Comparison of ENCODE assay signal across 9 mouse cellular contexts in genomic region chr19:57358322-57358721, GRCm38 (mm10). TPM values are rescaled to one million over a fixed set of nuclear protein-coding genes. Genes with fewer than 3 reads are reported as not detected.
DNase-seq lines count a peak whose midpoint lies in the region; ATAC-seq lines count a peak whose summit lies in the region.
"Had no signal": no experiment of that assay in that cellular context is flagged by ENCODE, and none has a peak within 500 bp of the region (broad histone marks: within the 10 kb centered on the region; RNA-seq: fewer than 3 reads in every experiment).

No protein-coding gene starts in this region.

- H3K36me3 ChIP-seq in hindbrain, embryonic 11.5 days (ENCODE audit: control insufficient read depth, insufficient read depth, low read length): no peaks in the 10 kb centered on the region
- H3K36me3 ChIP-seq in hindbrain, embryonic 12.5 days: no peaks in the 10 kb centered on the region
- no peaks in the 10 kb centered on the region for H3K36me3 ChIP-seq in hindbrain, embryonic 15.5 days
- H3K36me3 ChIP-seq: neural tube, embryonic 12.5 days had no signal

- WGBS in hindbrain, embryonic 11.5 days: 77% methylated on average over 12 of the region's 12 CpGs
- 78% methylated on average over 12 of the region's 12 CpGs for WGBS in hindbrain, embryonic 12.5 days
- WGBS in hindbrain, embryonic 15.5 days: 73% methylated on average over 12 of the region's 12 CpGs

- H3K9ac ChIP-seq in hindbrain, embryonic 11.5 days (ENCODE audit: low read depth, low read length): no peak overlapping the region
- no peak overlapping the region for H3K9ac ChIP-seq in hindbrain, embryonic 12.5 days
- H3K9ac ChIP-seq in hindbrain, embryonic 15.5 days: no peak overlapping the region
- H3K9ac ChIP-seq: neural tube, embryonic 12.5 days had no signal

- no peaks in the 10 kb centered on the region for H3K9me3 ChIP-seq in hindbrain, embryonic 11.5 days (ENCODE audit: control insufficient read depth, low read length)
- H3K9me3 ChIP-seq in hindbrain, embryonic 12.5 days (replicated peaks): no peaks in the 10 kb centered on the region
- no peaks in the 10 kb centered on the region for H3K9me3 ChIP-seq in hindbrain, embryonic 15.5 days
- H3K9me3 ChIP-seq: neural tube, embryonic 12.5 days had no signal

- H3K4me3 ChIP-seq in hindbrain, embryonic 11.5 days (ENCODE audit: low read depth, low read length): no peak overlapping the region
- no peak overlapping the region for H3K4me3 ChIP-seq in hindbrain, embryonic 12.5 days
- no peak overlapping the region for H3K4me3 ChIP-seq in hindbrain, embryonic 15.5 days
- H3K4me3 ChIP-seq: neural tube, embryonic 12.5 days had no signal

- H3K27ac ChIP-seq in hindbrain, embryonic 11.5 days (ENCODE audit: low read depth, low read length): no peak overlapping the region
- no peak overlapping the region; the same call in 1 of the 2 replicates for H3K27ac ChIP-seq in hindbrain, embryonic 12.5 days
- no peak overlapping the region for H3K27ac ChIP-seq in hindbrain, embryonic 15.5 days (replicated peaks)
- H3K27ac ChIP-seq: neural tube, embryonic 12.5 days had no signal

- intact Hi-C loops in left cerebral cortex, postnatal 4 days (cut with DNase I): no loop called here

- peak; percentile 51 for DNase-seq in hindbrain, embryonic 11.5 days (ENCODE audit: low spot score)
- peak; percentile 65 for DNase-seq in adrenal gland, postnatal 25 days
- peak; percentile 63 to 65 for DNase-seq in frontal cortex, postnatal 10 days (ENCODE audit: low spot score in 2 of 2)
- DNase-seq in left cerebral cortex, postnatal 4 days: peak; percentile 60
- DNase-seq in naive thymus-derived CD4-positive, alpha-beta T cell, adult 2 months (ENCODE audit: low read depth): peak; percentile 86
- DNase-seq in testis, postnatal 10 days (ENCODE audit: low spot score): peak; percentile 83

- H3K4me1 ChIP-seq in hindbrain, embryonic 11.5 days (replicated peaks; ENCODE audit: control insufficient read depth, insufficient read depth, low read length): no peaks in the 10 kb centered on the region; the same call in 1 of the 2 replicates
- H3K4me1 ChIP-seq in hindbrain, embryonic 12.5 days: peaks cover 29% of the 10 kb centered on the region
- H3K4me1 ChIP-seq in hindbrain, embryonic 15.5 days (replicated peaks): peaks cover 34% of the 10 kb centered on the region

- ATAC-seq in hindbrain, embryonic 11.5 days (ENCODE audit: low FRiP score): no peak
- no peak for ATAC-seq in hindbrain, embryonic 12.5 days (ENCODE audit: low FRiP score)
- ATAC-seq in hindbrain, embryonic 15.5 days (ENCODE audit: low FRiP score, low read depth): no peak

- no peak overlapping the region for H3K4me2 ChIP-seq in hindbrain, embryonic 11.5 days (replicated peaks; ENCODE audit: low read depth, low read length)
- H3K4me2 ChIP-seq in hindbrain, embryonic 12.5 days (replicated peaks): no peak overlapping the region
- H3K4me2 ChIP-seq in hindbrain, embryonic 15.5 days: peak overlapping the region; percentile 54; the same call in 1 of the 2 replicates
- H3K4me2 ChIP-seq: neural tube, embryonic 12.5 days had no signal

- H3K27me3 ChIP-seq in hindbrain, embryonic 11.5 days (ENCODE audit: control insufficient read depth, insufficient read depth, low read length): no peaks in the 10 kb centered on the region
- no peaks in the 10 kb centered on the region for H3K27me3 ChIP-seq in hindbrain, embryonic 12.5 days
- H3K27me3 ChIP-seq in hindbrain, embryonic 15.5 days: no peaks in the 10 kb centered on the region
- H3K27me3 ChIP-seq: neural tube, embryonic 12.5 days had no signal

RNA-seq across cellular contexts. Expression of gene Fam160b1, which starts 2.2 kb away (rescaled TPM):
- polyA plus RNA-seq in hindbrain, embryonic 11.5 days (2014; fragmentation: Nextera tagmentation; extraction: Ambion mirVana): 14.2 and 15.4 TPM in 2 replicates
- polyA plus RNA-seq in hindbrain, embryonic 12.5 days (2016; fragmentation: Nextera tagmentation; extraction: Ambion mirVana): 19.6 TPM in 2 replicates
- total RNA-seq in adrenal gland, postnatal 25 days (2021): 21.6 and 23.5 TPM in 2 replicates
- polyA plus RNA-seq in hindbrain, embryonic 15.5 days (2015; fragmentation: Nextera tagmentation; extraction: Ambion mirVana): 12.1 and 12.7 TPM in 2 replicates
- total RNA-seq in left cerebral cortex, postnatal 4 days (2021): 10 to 100 TPM; 27.9 to 30.4 TPM

RNA-seq across cellular contexts. Expression of gene Ablim1, which starts 43.6 kb away (rescaled TPM):
- polyA plus RNA-seq in hindbrain, embryonic 11.5 days (2014; fragmentation: Nextera tagmentation; extraction: Ambion mirVana): 18.3 and 18.6 TPM in 2 replicates
- polyA plus RNA-seq in hindbrain, embryonic 12.5 days (2016; fragmentation: Nextera tagmentation; extraction: Ambion mirVana): 26.6 and 30.9 TPM in 2 replicates
- 32.5 and 35.6 TPM in 2 replicates for total RNA-seq in adrenal gland, postnatal 25 days (2021)
- polyA plus RNA-seq in hindbrain, embryonic 15.5 days (2015; fragmentation: Nextera tagmentation; extraction: Ambion mirVana): 56.9 and 63.2 TPM in 2 replicates
- total RNA-seq in left cerebral cortex, postnatal 4 days (2021): 100 to 1,000 TPM; 204 to 208 TPM
